Mouse (Mus musculus) embryonic fibroblast, embryonic 13.5 days (primary cell): Measurements from ENCODE around the gene Pde7b. TPM values are rescaled to one million over a fixed set of nuclear protein-coding genes. Genes with fewer than 3 reads are reported as not detected.
"Not testable (repeated sequence)": the region's sequence is repeated elsewhere in the genome, so short reads cannot be mapped to it uniquely, and the experiment has no call there.

ENCODE experiments used
- H3K27ac ChIP-seq: 2 replicates; pipeline ENCODE4 v1.5.1; 2012; ENCODE audit warnings: low read length, control low read depth, inconsistent platforms; ENCODE audit not compliant: insufficient read depth
- H3K4me1 ChIP-seq: 2 replicates; pipeline ENCODE4 v1.6.1; 2011; ENCODE audit warnings: low read length; ENCODE audit not compliant: control insufficient read depth, insufficient read depth
- H3K4me3 ChIP-seq: 2 replicates; pipeline ENCODE4 v1.5.1; 2011; ENCODE audit warnings: mild to moderate bottlenecking, control low read depth, low read length; ENCODE audit not compliant: insufficient read depth
- CTCF ChIP-seq: IDR thresholded peaks from 2 replicates; pipeline ENCODE4 v1.5.1; 2011; ENCODE audit warnings: mild to moderate bottlenecking, control low read depth, low read length, moderate library complexity, borderline replicate concordance; ENCODE audit not compliant: insufficient read depth
- POLR2A ChIP-seq: IDR thresholded peaks from 2 replicates; pipeline ENCODE4 v1.6.1; 2011; ENCODE audit warnings: low read depth, mild to moderate bottlenecking, control low read depth, low read length, moderate library complexity
- polyA plus RNA-seq: library from polyadenylated mRNA; stranded (reverse); fragments of >200 nt; gene quantifications from 2 replicates; pipeline ENCODE4 v1.2.4, GENCODE M21; 2011; ENCODE audit warnings: low read depth; ENCODE audit not compliant: missing spikeins, insufficient read length

The Pde7b gene
- polyA plus RNA-seq, 1 experiment: 9.0 TPM

- Histone ChIP-seq H3K4me1 (0 out of 2 replicates have a peak, but pooled peaks cover 3% of the 10 kb centered on the region), H3K4me3 (no peak overlapping the region), H3K27ac (no peak overlapping the region)
- no peak for TF ChIP-seq POLR2A
- TF ChIP-seq CTCF: no peak
Observed at GRCm38 (mm10) chr10:20531921-20532320, 193.0 kb downstream of the Pde7b start.

GRCm38 (mm10) chr10:20528544-20529411 lies 196.1 kb downstream of the Pde7b start:
- TF ChIP-seq CTCF (no peak), POLR2A (no peak)
- 0 out of 2 replicates have a peak, but pooled peaks cover 3% of the 10 kb centered on the region for H3K4me1 ChIP-seq
- H3K27ac ChIP-seq: no peak overlapping the region
- no peak overlapping the region for H3K4me3 ChIP-seq

GRCm38 (mm10) chr10:20527737-20528136 lies 197.1 kb downstream of the Pde7b start:
- Histone ChIP-seq H3K4me1 (0 out of 2 replicates have a peak, but pooled peaks cover 3% of the 10 kb centered on the region), H3K4me3 (no peak overlapping the region), H3K27ac (no peak overlapping the region)
- TF ChIP-seq CTCF: no peak
- no peak for TF ChIP-seq POLR2A

GRCm38 (mm10) chr10:20518529-20518889 lies 206.4 kb downstream of the Pde7b start:
- H3K4me3 ChIP-seq: no peak overlapping the region
- no peaks in the 10 kb centered on the region for H3K4me1 ChIP-seq
- TF ChIP-seq CTCF (no peak), POLR2A (no peak)
- no peak overlapping the region for H3K27ac ChIP-seq

- not testable (repeated sequence) for H3K4me3 ChIP-seq, H3K27ac ChIP-seq, H3K4me1 ChIP-seq
Observed at GRCm38 (mm10) chr10:20517756-20518528, 206.9 kb downstream of the Pde7b start.

GRCm38 (mm10) chr10:20513891-20514290 lies 211.0 kb downstream of the Pde7b start:
- Histone ChIP-seq H3K4me3 (no peak overlapping the region), H3K4me1 (no peaks in the 10 kb centered on the region), H3K27ac (no peak overlapping the region)
- no peak for TF ChIP-seq POLR2A
- TF ChIP-seq CTCF: no peak

- Histone ChIP-seq H3K27ac (no peak overlapping the region), H3K4me1 (no peaks in the 10 kb centered on the region), H3K4me3 (no peak overlapping the region)
- no peak for TF ChIP-seq POLR2A
Observed at GRCm38 (mm10) chr10:20513461-20513860, 211.4 kb downstream of the Pde7b start.

- Histone ChIP-seq H3K4me1 (peaks cover 3% of the 10 kb centered on the region), H3K4me3 (no peak overlapping the region), H3K27ac (no peak overlapping the region)
- TF ChIP-seq CTCF (no peak), POLR2A (no peak)
Observed at GRCm38 (mm10) chr10:20509819-20510218, 215.1 kb downstream of the Pde7b start.

- no peak overlapping the region for H3K27ac ChIP-seq
- TF ChIP-seq CTCF: no peak
Observed at GRCm38 (mm10) chr10:20508497-20508896, 216.4 kb downstream of the Pde7b start.

GRCm38 (mm10) chr10:20507732-20508412 lies 217.0 kb downstream of the Pde7b start:
- no peak overlapping the region for H3K27ac ChIP-seq
- H3K4me1 ChIP-seq: peaks cover 3% of the 10 kb centered on the region
- TF ChIP-seq POLR2A (no peak), CTCF (no peak)
- H3K4me3 ChIP-seq: no peak overlapping the region

More at GRCm38 (mm10) chr10:20508497-20508896, 216.4 kb downstream of the Pde7b start:
- Histone ChIP-seq H3K4me3 (no peak overlapping the region), H3K4me1 (peaks cover 3% of the 10 kb centered on the region)
